Mouse (Mus musculus) spleen, postnatal 10 days (tissue): Measurements from ENCODE around the gene Ppt1.

Experiments
- DNase-seq, 2 experiments: peaks; one replicate each; pipeline ENCODE4 v3.0.0; 2021 to 2022; ENCODE audit warnings: low spot score in 2 of 2

Gene Ppt1

DNA sequence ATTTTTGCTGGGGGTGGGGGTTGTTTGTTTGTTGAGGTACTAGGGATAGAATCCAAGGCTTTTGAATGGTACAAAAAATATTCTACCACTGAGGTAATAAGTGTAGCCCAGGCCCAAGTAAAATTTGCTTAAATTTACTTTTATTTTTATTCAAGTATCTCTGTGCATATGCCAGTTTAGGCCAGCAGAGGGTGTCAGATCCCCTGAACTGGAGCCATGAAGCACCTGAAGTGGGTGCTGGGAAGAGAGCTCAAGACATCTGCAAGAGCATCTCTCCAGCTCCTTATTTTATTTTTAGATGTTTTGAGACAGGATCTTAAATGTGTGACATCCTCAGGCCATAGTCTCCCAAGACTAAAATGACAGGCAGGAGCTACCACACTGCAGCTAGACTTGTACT is 34.0 kb downstream of the Ppt1 start:
- peak in 1 of 2 experiments; percentile 65 for DNase-seq

DNA sequence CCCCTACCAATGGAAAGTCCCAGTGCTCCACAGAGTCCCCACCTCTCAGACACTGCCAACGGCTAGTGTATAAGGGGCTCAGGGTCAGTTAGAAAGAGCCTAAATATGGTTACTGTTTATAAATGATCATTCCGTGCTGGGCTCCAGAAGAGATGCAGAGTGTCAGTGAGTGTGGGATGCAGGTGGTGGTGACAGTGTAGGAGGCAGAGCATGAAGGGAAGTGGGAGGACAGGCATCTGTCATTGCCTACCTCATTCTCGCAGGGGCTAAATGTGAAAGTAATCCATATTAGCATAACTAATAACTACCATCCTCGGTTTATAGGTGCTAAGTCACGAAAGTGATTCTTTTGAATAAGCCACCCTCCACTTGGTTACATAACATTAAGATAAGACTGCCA is 34.7 kb downstream of the Ppt1 start:
- no peak for DNase-seq

DNA sequence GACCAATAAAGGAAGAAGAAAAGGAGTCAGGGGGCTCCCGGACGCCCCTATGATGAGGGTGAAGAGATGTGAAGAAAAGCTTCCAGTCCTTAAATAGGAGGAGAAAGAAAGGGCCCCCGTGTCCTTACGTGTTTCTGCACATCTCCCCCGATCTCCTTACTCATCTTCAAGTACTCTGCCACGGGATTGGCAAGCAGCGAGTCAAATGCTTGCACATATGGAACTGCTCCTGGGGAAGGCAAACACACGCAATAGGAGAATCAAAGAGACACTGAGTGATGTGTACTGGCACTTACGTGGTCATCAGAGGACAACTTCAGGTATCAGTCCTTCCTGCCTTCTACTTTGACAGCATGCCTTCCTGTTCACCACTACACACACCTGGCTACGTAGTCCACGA is 35.2 kb downstream of the Ppt1 start:
- no peak for DNase-seq

DNA sequence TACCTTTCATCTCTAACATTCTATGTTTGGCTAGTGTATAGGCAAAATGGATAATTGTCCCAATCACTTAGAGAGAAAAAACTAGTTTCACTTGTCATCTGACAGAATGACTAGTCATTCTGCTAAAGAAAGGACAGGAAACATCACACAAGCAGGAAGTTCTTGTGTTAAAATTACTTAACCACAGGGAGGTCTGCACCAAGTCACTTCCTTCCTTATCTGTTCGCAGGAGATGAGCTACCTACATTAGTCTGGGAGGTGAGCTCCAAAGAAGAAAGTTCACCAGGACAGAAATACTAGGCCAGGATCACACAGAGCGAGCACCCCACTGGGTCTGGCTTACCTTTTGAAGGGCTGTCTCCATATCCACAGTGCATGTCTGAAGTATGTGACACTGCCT is 35.9 kb downstream of the Ppt1 start:
- DNase-seq: no peak

DNA sequence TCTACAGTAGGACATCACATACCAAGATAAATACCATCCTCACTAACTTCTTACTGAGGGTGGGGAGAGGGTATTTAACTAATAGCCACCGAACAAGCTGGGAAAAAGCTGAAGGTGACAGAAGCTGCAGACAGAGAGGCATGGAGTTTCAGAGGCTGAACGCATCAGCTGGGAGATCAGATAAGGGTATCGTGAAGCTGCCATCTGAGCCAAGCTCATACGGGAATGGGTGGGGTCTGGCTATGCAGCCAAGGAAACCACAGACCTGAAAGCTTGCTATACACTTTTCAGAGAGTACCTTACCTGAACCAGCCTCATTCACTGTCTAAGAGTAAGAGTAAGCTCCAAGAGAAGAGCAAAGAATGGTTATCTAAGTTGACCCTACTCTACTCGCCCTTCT is 37.0 kb downstream of the Ppt1 start:
- no peak for DNase-seq

DNA sequence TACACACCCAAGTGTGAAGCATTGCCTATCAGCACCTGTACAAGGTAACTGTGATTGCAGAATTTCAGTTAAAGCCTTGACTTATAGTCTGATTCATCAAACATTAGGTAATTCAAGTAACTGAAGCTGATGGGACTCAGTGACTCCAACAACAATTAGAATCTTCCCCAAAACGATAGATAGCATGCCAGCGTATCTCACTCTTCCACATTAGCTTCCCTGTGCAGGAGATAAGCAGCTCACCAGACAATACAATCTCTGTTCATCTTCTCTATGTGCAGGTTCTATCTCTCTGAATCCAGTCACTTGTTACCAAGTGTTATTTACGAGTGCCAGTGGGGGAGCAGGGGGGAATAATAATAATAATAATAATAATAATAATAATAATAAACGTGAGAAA is 37.5 kb downstream of the Ppt1 start:
- no peak for DNase-seq

DNA sequence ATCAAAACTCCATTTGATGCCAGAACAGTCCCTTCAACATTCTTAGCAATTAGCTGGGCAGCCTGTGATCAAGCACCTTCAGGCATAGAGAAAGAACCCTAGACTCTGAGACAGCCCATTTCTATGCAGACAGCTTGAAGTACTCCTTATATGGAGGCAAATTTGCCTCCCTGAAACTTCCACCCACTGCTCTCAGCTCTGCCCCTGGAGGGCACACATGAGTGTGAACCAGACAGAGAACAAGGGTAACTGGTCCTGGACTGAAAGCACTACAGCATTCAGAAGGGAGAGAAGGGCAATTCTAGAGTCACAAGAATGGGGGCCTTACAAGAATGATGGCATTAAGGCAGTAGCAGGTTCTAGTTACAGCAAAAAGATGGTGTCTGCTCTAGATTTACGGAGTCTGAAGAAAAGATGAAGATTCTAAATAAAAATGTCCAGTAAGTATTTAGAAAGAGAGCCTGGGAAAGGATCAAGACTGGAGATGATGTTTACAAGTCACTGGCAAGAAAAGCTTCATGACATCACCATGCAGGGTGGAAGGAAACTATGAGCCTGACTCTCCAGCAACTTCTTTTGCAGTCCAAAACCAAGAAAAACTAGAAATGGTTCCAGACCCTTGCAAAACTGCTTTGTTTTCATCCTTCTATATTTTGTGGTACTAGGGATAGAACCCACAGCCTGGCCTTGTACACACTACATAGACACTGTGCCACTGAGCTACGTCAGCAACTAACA is 42.5 kb downstream of the Ppt1 start:
- DNase-seq: peak in 1 of 2 experiments; percentile 34

DNA sequence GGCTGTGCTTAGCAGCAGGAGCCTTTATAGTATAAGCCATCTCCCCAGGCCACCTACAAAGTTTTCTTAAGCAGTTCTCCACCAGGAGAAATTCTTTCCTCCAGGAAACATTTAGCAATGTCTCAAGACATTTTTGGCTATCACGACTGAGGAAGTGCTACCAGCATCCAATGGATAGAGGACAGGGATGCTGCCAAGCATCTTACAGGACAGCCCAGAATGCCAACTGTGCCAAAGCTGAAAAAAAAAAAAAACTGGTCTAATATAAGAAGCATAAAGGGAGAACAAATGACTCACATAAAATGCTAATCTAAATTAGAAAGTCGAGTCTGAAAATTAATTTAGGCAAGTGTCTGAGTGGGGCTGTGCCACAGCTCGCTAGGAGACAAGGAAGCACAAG is 46.5 kb downstream of the Ppt1 start:
- no peak for DNase-seq

DNA sequence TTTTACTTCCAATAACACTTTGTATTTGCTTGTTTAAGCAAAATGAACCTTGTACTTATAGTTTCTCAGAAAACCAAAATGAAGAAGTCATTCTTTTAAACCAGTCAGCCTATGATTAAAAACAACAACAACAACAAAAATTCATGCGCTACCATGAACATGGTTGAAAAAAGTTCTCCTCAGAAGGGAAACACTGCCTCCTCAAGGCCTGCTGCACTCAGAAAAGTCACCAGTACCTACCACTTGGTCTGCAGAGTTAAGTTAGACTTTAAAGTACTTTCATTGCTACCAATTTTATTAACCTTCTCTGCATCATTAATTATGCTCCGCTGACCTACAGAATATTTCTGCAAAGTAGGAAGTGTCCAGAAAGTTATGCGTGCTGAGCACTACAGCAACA is 47.3 kb downstream of the Ppt1 start:
- DNase-seq: no peak

DNA sequence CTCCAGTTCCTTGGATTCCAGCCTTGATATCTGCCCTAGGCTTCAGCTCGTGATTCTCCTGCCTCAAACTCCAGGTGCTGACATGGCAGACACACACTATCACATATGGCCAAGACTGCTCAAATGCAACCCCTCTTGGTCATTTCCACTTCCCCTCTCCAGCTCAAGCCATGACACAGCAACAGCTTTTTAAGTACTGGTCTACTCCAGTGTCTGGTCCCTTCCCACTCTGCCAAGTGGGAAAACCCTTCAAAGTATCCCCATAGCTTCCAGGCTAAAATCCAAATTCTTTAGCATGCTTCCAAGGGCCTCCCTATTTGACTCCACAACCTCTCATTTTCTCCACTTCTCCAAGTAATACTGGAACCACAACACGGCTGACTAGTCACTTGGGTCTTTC is 48.0 kb downstream of the Ppt1 start:
- DNase-seq: peak in 1 of 2 experiments; percentile 15

DNA sequence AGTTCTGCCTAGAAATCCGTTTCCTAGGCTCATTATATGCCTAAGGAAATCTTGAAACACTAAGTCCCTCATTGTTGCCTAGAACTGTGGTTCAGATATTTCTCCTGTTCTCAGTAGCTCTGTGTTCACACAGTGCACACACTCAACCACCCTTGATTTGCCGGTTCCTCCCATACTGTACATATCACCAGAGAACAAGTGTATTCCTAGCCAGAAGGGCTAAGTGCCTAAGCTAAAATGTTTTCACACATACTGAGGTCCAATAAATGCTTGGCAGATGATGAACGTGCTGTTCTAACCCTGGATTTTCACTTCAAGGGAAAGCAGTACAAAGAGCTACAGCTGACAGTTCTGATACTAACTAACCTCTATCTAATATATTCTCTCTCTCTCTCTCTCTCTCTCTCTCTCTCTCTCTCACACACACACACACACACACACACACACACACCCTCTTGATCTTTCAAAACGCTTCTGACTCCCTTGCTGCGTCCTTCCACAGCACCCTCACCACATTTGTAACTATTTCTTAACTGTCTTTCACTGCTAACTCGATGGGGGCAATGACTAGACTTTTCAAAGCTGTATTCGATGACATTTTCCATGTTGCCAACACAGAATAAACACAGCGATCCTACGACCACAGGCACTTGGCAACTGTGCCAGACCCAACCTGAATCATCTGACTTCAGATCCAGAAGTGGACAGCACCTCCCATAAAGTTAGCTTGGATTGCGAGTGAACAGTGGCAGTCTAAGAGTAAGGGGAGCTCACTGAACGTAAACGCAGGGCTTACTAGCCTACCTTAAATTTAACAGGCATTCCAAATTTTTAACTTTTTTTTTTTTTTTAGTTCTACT is 48.7 kb downstream of the Ppt1 start:
- DNase-seq: peak in 1 of 2 experiments; percentile 29

DNA sequence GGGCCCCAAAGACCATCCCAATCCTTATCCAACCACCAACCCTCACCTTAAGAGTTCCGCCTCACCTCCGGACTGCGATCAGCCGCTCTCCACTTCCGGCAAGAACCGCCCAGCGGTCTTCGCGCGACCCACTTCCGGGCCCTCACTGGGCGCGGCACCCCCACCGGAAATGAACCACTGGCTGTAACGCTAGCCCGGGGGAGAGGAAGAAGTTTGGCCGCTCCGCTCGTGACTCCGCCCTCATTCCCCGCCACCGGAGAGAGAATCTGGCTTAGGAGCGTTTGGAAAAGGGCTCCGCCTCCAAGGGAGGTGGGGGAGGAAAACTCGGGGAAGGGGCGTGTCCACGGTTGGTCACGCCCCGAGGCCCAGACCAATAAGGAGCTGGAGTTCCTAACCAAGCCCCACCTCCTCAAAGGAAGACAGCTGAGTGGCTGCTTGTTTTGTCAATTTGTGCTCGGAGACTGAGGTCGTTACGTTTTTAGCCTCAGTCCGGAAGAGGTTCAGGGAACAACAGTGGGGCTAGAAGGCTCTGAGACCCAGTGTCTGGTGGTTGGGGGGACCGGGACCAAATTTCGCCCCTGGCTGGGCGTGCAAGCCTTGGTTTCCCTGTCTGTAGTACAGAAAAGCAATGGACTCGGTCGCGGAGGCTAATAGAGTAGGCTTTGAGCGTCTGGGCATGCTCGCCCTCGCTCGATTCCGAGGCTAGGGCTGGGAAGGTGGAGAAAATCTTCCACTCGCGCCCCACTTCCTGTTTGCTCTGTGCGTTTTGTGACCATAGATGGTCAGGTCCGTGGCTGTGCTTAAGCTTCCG is 49.9 kb downstream of the Ppt1 start, which contains the start of gene Cap1:
TSS of gene Cap1 (minus strand) at position 289 of the 811 bp plus-strand sequence.
- DNase-seq: peak; percentile 96

DNA sequence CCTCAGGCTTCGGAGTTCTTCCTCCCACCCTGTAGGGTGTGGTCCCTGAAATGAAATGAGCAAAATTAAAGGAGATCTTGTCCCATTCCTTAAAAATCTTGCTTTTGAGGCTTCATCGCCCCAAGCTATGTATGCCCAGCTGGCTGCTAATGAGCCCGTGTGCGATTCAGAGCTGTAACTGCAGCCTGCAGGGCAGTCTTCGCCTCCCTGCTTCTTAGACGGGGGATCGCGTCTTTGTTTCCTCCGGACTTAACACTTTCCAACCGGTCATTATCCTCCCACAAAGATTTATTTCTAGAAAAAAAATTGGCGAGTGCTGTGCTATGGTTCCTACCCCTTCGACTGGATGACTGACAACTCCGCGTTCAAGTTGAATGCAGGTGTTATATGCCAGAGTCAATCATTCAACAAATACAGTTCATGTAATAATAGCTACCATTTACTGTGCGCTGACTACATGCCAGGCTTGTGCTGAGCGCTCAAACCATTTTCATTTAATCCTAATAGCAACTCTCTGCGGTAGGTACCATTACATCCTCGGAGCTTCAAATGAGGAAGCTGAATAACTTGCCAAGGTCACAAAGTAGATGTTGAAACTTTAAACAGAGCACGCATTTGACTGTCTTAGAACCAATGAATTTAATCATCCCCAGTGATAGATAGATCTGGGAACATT is 50.7 kb downstream of the Ppt1 start:
- no peak for DNase-seq

DNA sequence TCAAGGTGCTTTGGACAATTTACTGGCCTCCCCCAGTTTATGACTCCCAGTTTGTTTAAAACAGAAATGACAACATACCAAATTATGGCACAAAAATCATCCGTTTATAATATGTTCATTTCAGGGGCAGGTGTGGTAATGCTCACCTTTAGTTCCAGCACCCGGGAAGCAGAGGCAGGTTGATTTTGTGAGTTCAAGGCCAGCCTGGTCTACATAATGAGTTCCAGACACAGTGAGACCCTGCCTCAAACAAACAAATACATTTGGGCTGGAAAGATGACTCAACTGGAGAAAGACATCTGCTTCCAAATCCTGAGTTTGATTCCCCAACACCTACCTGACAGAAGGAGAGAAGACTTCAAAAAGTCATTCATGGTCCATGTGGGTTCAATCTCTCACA is 51.3 kb downstream of the Ppt1 start:
- no peak for DNase-seq

DNA sequence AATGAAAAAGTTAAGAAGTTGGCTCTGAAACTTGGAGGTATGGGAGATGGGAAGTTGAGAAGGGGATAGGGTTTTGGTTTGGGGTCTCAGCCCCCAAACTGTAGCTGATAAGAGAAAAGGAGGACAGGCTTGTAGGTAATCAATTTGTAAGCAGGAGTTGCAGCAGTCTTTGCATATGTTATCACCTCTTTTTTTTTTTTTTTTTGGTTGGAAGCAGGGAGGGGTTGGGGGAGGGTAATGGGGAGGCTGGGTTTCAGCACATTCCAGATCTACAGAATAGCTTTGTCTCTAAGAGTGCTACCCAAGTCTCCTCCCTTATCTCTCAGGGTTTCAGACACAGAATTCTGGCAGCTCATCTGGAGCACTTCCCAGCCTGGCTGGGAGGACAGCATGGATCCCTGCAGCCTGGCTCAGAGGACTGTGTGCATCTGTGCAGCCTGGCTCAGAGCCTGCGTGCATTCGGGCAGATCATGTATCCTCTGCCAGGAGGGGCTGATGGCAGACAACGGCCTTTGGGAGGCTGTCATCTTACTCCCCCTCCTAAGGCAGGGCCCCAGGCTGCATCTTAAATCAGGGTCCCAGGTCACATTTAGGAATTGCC is 54.9 kb downstream of the Ppt1 start:
- no peak for DNase-seq

DNA sequence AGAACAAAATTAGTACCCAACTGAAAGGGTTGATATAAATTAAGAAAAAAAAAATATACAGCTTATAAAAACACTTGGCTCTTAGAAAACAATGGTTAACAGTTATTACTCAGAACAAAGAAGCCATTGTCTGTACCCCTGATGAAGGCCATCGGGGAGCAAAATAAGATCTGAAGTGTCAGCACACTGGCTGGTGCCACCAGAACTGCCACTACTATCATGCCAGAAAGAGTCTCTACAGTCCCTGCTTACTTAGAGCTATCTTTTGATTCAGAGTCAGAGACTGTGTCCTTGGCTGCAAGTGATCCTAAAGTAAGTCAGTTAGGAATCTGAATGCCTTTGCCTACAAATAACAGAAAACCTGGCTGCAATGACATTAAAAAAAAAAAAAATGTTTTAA is 55.6 kb downstream of the Ppt1 start:
- no peak for DNase-seq

DNA sequence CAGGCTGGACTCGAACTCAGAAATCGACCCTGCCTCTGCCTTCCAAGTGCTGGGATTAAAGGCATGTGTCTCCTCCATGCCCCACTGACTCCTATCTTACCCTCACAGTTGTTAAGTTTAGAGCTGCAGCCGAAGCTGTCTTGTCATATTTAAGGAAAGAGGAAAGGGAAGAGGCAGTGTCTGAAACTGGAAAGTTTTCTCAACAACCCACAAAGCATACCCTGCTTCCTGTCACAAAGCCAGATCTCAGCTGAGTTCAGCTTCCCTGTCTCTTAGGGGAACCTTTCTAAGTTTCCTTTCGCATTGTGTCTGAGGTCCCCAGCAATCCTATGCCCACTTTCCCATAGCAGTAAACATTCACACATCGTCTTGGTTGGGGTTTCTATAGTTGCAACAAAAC is 56.1 kb downstream of the Ppt1 start:
- no peak for DNase-seq

DNA sequence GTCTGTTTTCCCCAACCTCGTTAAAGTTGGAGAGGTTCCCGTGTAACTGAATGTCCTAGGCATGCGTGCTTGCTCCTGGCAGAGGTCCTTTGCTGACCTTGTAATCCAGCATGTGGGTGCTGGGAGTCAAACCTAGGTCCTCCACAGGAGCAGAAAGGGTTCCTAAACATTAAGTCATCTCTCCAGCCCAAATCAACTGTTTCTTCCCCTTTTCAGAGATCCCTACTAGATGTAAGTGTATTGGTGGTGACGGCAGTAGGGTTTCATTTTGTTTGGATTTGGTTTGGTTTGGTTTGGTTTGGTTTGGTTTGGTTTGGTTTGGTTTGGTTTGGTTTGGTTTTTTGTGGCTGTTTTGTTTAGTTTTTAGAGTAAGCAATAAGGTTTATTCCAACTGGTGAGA is 61.7 kb downstream of the Ppt1 start:
- DNase-seq: no peak

DNA sequence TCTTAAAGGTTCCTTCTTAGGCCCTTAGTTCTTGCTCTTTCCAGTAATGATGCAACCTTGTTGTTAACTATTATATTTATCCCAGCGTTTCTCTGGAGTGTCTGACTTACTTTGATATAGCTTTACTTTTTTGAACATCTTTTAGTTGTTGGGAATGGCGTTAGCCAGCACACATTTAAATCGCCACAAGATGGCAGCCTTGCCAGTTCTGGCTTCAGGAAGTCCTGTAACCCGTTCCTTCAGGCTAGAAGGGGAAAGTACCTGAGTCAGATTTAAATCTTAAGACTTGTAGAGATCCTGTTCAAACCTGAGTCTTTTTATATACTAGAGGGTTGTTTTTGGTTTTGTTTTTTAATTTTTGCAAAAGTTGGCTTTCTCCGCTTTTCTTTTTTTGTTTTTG is 62.3 kb downstream of the Ppt1 start:
- peak; percentile 23 to 75 for DNase-seq

DNA sequence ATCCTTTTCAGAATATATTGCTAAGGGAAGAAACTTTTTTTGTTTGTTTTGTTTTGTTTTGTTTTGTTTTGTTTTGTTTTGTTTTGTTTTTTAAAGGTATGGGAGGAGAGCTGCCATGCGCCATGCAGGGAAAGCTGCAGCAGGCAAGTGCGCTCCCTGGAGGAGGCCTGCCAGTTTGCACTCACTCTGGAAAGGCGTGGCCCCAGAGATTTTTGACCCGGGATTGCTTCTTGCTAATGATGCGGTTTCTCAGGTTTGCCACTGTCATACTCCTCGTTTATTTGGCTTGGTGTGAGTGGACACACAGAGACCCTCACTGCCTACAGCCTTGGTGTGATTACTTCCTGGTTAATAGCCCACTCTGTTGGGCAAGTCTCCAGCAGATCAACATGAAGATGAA is 66.1 kb downstream of the Ppt1 start:
- DNase-seq: peak in 1 of 2 experiments; percentile 50

DNA sequence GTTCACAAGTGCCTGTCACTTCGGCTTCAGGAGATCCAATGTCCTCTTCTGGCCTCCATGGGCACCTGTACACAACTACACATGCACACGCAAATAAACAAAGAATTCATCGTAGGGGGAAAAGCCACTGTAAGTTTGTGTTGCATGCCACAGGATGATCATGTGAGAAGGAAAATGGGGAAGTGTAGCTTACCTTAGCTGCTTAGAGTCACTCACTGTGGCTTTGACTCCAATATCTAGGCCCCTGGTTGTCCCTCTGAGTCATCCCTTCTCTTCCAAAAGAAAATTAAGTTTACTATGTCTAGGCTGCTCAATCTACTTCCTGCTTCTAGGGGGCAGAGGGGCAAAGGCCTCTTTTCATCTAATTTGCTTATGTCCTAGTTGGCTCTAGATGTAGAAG is 67.7 kb downstream of the Ppt1 start:
- DNase-seq: no peak
